Mouse (Mus musculus) limb, embryonic 10.5 days (tissue): ENCODE results near the gene Ppp1r18. TPM values are rescaled to one million over a fixed set of nuclear protein-coding genes. Genes with fewer than 3 reads are reported as not detected.

Experiments used
- DNase-seq: peaks from one replicate; pipeline ENCODE4 v3.0.0-alpha.2; 2017; ENCODE audit warnings: low spot score
- H3K27ac ChIP-seq: fragments of 300-500 bp; sonication (generic); 2 replicates; pipeline ENCODE4 v1.5.1; 2016; ENCODE audit warnings: mild to moderate bottlenecking
- H3K27me3 ChIP-seq: fragments of 300-500 bp; sonication (generic); 2 replicates; pipeline ENCODE4 v1.6.1; 2016; ENCODE audit warnings: low read depth, mild to moderate bottlenecking; ENCODE audit not compliant: poor library complexity, severe bottlenecking
- H3K36me3 ChIP-seq: fragments of 300-500 bp; sonication (generic); 2 replicates; pipeline ENCODE4 v1.6.1; 2016; ENCODE audit warnings: mild to moderate bottlenecking, moderate library complexity
- H3K4me1 ChIP-seq: fragments of 300-500 bp; sonication (generic); 2 replicates; pipeline ENCODE4 v1.6.1; 2016
- H3K4me3 ChIP-seq: fragments of 300-500 bp; sonication (generic); 2 replicates; pipeline ENCODE4 v1.5.1; 2016; ENCODE audit warnings: mild to moderate bottlenecking, moderate library complexity
- H3K9me3 ChIP-seq: fragments of 300-500 bp; sonication (generic); replicated peaks from 2 replicates; pipeline ENCODE4 v1.6.1; 2016; ENCODE audit warnings: mild to moderate bottlenecking
- WGBS: fragments of 180-500 bp; shearing (Covaris S2); methylation state at CpG from one replicate; pipeline ENCODE4 v1.1.7; 2016; 5-methylcytosine and 5-hydroxymethylcytosine counted together
- polyA plus RNA-seq: library from polyadenylated mRNA; unstranded; fragments of >200 nt; fragmentation: Nextera tagmentation; extraction: Ambion mirVana; gene quantifications from 2 replicates; pipeline ENCODE4 v1.2.1, GENCODE M21; 2016

Ppp1r18 gene
- polyA plus RNA-seq, 1 experiment from 2014 or later, result 22.1 TPM

DNA sequence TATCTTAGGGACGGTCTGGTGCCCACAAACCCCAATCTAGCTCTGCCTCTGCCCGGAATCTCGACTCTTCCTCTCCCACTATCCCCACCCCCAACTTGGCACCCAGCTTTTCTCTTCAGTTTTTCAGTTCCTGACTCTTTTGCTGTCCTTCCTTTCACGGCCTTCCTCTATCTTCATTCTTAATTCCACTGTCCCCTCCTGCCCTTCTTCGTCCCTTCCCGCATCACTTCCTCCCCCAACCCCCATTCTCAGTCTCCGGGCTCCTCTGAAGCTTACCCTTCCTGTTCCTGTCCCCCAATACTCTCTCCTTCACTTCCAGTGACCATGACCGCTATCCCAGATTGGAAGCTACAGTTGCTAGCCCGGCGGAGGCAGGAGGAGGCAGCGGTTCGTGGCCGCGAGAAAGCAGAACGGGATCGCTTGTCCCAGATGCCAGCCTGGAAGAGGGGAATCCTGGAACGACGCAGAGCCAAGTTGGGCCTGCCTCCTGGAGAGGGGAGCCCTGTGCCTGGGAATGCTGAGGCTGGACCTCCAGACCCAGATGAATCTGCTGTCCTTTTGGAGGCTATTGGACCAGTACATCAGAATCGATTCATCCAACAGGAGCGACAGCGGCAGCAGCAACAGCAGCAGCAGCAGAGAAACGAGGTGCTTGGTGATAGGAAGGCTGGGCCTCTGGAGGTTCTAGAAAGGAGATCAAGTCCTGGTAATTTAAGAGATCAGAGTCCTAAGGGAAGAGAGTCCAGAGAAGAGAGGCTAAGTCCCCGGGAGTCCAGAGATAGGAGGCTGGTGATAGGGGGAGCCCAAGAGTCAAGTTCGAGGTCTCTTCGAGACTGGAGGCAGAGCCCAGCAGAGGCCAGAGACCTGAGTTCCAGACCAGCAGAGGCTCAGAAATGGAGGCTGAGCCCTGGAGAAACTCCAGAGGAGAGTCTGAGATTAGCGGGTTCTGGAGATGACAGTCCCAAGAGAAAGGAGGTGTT, 1.8 kb downstream of the Ppp1r18 start:
- 13% methylated on average over 26 of the region's 26 CpGs for WGBS
- H3K4me3 ChIP-seq, result peak overlapping the region; percentile 73
- peaks cover 69% of the 10 kb centered on the region for H3K4me1 ChIP-seq
- H3K27me3 ChIP-seq, result no peaks in the 10 kb centered on the region
- no peaks in the 10 kb centered on the region for H3K9me3 ChIP-seq
- DNase-seq, result peak; percentile 56
- H3K27ac ChIP-seq, result peak overlapping the region; percentile 97
- peaks cover 49% of the 10 kb centered on the region for H3K36me3 ChIP-seq

DNA sequence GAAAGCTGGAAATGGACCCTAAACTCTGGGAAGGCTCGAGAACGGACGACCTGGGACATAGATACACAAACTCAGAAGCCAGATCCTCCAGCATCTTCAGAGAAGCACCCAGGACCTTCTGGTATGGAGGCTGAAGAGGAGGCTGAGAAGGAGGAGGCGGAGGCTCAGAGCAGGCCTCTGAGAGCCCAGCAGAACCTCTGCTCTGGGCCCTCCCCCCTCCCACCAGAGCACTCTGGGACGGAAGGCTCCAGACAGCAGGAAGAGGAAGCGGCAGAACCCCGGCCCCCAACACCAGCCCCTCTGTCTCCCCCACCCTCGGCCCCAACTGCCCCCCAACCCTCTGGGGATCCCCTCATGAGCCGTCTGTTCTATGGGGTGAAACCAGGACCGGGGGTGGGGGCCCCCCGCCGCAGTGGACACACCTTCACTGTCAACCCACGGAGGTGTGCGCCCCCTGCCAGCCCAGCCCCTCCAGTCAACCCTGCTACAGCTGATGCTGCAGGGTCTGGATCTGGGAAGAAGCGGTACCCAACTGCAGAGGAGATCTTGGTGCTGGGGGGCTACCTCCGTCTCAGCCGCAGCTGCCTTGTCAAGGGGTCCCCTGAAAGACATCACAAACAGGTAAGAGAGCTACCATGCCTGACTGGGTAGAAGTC, 2.9 kb downstream of the Ppp1r18 start:
- no peaks in the 10 kb centered on the region for H3K9me3 ChIP-seq
- no peak for DNase-seq
- peaks cover 52% of the 10 kb centered on the region for H3K36me3 ChIP-seq
- peaks cover 73% of the 10 kb centered on the region for H3K4me1 ChIP-seq
- 53% methylated on average over 17 of the region's 17 CpGs for WGBS
- no peaks in the 10 kb centered on the region for H3K27me3 ChIP-seq
- H3K4me3 ChIP-seq, result peak overlapping the region; percentile 73
- peak overlapping the region; percentile 97 for H3K27ac ChIP-seq

DNA sequence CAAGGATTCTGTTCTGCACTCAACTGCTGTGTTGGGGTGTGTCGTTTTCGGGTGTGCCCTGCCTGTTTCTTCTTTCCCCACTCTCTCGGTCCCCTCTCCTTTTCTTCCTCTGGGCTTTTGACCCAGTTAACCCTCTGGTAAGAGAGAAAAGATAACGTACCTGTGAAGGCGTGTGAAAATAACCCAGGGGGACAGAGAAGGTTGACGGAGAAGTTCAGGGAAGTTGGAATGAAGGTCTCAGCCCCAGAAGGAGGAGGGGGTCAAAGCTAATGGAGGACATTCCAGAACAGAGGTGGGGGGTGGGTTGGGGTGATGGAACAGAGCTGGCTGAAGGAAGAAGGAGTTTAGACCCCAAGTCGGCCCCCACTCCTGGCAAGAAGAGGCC, 3.6 kb downstream of the Ppp1r18 start:
- Histone ChIP-seq H3K27ac (peak overlapping the region; percentile 97), H3K27me3 (no peaks in the 10 kb centered on the region), H3K4me3 (peak overlapping the region; percentile 73), H3K4me1 (peaks cover 76% of the 10 kb centered on the region), H3K36me3 (peaks cover 52% of the 10 kb centered on the region), H3K9me3 (no peaks in the 10 kb centered on the region)
- WGBS, result 6% methylated on average over 7 of the region's 7 CpGs
- DNase-seq, result no peak

DNA sequence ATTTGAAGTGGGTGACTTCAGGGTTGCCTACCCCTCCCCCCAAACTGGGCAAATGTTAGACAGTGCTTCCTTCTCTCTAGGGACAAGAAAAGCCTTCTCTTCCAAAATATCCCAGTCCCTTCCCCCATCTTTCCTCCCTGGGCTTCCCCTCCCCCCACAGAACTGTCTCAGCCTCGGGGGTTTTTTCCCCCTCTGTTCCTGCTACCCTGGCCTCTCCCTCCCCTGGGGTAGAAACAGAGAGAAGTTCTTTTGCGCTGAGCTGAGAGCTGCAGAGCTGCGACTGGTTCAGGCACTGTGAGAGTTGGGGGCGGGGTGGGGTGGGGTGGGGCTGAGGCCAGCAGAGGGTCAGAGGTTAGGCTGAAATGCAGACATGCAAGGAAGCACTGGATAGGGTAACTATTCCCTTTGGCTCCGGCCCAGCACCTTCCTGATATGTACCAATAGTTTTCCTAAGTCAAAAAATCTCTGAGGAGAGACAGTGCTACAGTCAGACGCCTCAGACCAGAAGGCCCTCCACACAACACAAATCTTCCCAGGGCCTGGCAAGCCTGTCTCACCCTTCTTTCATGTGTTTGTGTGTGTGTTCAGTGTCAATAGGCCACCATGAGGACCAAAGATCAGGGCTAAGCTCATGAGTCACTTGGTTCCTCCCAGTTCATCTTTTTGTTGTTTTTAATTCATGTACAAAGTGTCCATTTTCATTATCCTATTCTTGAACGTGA, 4.1 kb downstream of the Ppp1r18 start:
- H3K4me1 ChIP-seq, result peaks cover 73% of the 10 kb centered on the region
- peak overlapping the region; percentile 97 for H3K27ac ChIP-seq
- WGBS, result 8% methylated on average over 7 of the region's 7 CpGs
- no peaks in the 10 kb centered on the region for H3K27me3 ChIP-seq
- H3K4me3 ChIP-seq, result peak overlapping the region; percentile 73
- no peaks in the 10 kb centered on the region for H3K9me3 ChIP-seq
- DNase-seq, result peak; percentile 50
- H3K36me3 ChIP-seq, result peaks cover 52% of the 10 kb centered on the region

DNA sequence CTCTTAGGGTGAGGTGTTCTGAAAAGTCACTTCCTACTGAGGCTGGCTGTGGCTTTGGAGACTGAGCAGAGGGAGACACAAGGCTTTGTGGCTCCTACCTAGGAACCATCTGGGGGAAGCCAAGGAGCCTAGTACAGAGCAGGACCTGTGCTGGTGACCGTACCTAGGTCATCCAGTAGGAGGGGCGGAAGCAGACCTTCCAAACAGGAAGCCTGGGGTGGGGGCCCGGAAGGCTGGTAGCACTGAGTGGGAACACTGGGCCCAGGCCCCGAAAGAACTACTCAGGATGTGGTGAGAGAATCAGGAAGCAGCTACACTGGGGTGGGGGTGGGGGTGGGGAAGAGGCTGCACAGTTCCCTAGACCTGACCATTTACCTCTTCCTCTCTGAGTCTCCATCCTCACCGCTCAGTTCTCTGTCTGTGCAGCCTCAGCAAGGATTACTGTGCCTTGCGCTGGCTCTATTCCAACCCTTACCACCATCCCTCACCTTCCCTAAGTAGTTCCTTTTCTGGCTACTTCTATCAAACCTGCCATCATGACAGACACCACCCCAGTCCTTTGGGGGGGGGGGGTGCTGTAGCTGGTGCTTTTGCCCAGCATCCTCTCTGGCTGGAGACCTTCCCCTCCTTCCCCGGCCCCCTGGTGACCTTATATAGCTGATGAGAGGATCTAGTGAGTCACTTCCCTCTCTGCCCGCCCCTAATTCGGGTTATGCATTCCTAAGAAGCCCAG, 4.9 kb downstream of the Ppp1r18 start:
- no peaks in the 10 kb centered on the region for H3K9me3 ChIP-seq
- H3K27me3 ChIP-seq, result no peaks in the 10 kb centered on the region
- peaks cover 59% of the 10 kb centered on the region for H3K36me3 ChIP-seq
- H3K4me1 ChIP-seq, result peaks cover 65% of the 10 kb centered on the region
- H3K4me3 ChIP-seq, result peak overlapping the region; percentile 73
- H3K27ac ChIP-seq, result peak overlapping the region; percentile 97
- DNase-seq, result no peak
- 66% methylated on average over 9 of the region's 9 CpGs for WGBS

DNA sequence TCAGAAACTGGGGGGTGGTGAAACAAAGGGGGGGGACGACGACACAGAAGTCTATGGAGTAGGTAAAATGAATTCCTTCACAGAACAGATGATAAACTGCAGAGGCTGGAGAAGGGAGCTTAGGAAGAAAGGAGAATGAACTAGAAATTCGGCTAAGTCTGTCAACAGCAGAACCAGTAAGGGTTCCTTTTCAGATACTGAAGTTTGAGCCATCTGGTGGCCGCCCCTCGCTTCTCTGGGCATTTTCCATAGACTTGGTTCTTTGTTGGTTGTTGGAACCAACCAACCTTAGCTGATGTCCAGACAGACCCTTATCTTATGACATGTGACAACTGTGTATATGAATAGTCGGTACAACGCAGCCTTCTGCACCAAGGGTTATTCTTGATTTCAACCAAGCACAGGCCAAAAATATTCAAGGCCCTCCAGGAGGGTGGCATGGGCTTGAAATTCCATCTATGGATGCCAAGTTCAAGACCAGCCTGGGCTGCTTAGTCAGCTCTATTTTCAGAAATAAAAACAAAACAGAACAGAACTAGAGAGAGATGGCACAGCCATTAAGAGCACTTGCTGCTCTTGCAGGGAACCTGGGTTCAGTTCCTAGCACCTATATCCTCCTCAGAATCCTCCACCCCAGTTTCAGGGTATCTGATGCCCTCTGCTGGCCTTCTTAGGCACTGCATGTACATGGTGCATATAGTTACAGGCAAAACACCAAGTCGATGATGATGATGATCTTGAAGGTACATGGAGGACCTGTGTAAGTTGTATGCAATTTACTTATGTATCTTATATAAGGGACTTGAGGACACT, 5.7 kb downstream of the Ppp1r18 start:
- 86% methylated on average over 8 of the region's 8 CpGs for WGBS
- Histone ChIP-seq H3K27me3 (no peaks in the 10 kb centered on the region), H3K4me1 (peaks cover 58% of the 10 kb centered on the region), H3K4me3 (peak overlapping the region; percentile 73), H3K27ac (peak overlapping the region; percentile 97), H3K36me3 (peaks cover 64% of the 10 kb centered on the region), H3K9me3 (no peaks in the 10 kb centered on the region)
- DNase-seq, result peak; percentile 44

DNA sequence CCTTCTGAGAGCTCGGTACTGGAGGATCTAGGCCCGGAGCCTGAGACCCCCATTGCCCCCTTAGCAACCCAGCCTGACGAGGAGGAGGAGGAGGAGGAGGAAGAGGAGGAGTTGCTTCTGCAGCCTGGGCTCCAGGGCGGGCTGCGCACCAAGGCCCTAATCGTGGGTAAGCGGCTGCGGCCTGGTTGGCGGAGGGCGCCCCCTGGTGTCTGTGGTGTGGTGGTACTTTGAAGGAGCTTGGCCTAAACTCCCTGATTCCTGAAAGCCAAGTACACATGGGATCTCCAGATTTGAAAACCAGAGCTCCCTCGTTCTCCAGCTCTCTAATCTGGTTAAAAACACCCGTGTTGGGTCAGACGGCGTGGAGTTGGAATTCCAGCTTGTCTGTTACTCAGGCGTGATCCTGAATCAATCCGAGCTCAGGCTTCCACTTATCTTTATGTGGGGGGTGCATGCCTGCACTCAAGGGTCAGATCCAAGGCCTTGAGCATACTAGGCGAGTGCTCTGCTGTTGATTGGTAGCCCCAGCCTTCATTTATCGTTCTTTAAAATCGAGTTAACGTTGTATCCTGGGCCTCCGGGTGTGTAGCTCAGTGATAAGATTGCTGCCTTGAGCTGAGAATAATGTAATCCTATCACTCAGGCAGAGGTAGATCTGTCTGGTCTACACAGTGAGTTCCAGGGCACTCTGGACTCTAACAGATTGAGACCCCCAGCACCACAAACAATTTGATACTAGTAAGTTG, 8.6 kb downstream of the Ppp1r18 start:
- H3K4me1 ChIP-seq, result peaks cover 33% of the 10 kb centered on the region
- H3K36me3 ChIP-seq, result peaks cover 64% of the 10 kb centered on the region
- no peaks in the 10 kb centered on the region for H3K27me3 ChIP-seq
- no peaks in the 10 kb centered on the region for H3K9me3 ChIP-seq
- peak overlapping the region; percentile 54; the same call in 1 of the 2 replicates for H3K27ac ChIP-seq
- WGBS, result 34% methylated on average over 21 of the region's 21 CpGs
- H3K4me3 ChIP-seq, result peak overlapping the region; percentile 9; the same call in 1 of the 2 replicates
- DNase-seq, result peak; percentile 95

DNA sequence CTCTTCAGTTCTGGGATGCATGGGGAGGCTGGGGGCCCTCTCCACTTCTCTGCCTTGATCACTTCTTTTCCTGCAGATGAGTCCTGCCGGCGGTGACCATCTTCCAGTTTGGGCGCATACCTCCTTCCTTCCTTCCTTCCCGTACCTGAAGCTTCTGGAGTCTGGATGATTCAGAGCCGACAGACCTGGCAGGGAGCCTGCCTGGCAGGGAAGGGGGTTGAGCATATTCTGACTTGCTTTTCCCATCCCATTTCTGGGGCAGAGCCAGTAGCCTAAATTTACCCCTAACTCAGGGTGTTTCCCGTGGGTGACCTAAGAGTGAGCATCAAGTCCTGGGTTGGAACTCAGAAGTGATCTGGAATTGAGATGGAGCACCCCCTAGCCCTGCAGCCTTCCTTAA, 9.3 kb downstream of the Ppp1r18 start:
- DNase-seq, result no peak
- Histone ChIP-seq H3K9me3 (no peaks in the 10 kb centered on the region), H3K4me1 (peaks cover 25% of the 10 kb centered on the region), H3K27ac (no peak overlapping the region), H3K4me3 (no peak overlapping the region), H3K36me3 (peaks cover 64% of the 10 kb centered on the region), H3K27me3 (no peaks in the 10 kb centered on the region)
- 86% methylated on average over 6 of the region's 6 CpGs for WGBS

DNA sequence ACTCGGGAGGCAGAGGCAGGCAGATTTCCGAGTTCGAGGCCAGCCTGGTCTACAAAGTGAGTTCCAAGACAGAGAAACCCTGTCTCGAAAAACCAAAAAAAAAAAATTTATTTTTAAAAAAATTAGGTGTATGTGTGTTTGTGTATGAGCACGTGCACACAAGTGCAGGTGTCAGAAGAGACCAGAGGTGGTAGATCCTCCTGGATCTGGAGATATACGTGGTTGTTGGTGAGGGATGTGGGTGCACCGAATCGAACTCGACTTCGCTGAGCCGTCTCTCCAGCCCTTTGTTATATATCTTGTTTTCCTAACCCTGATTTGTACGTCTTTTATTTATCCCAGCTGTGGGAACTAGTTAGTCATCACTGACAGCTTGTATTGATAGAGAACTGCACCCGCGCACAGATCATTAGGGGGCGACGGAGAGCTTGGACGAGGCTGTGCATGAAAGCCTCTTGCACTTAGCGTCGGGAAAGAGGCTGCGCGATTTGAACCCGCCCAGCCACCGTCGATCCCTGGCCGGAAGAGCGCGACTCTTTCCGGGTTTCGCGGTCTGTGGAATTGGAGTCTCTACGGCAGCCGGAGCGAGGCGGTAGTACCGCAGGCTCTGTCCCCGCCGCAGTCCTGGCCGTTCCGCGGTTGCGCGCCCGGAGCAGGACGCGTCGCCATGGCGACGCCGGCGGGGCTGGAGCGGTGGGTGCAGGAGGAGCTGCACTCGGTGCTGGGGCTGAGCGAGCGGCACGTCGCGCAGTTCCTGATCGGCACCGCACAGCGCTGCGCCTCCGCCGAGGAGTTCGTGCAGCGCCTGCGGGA, 14.1 kb downstream of the Ppp1r18 start, which contains the start of gene Dhx16:
Dhx16 (plus strand) TSS at position 575 of the 813 bp plus-strand sequence.
- WGBS, result 6% methylated on average over 66 of the region's 66 CpGs
- Histone ChIP-seq H3K36me3 (peaks cover 58% of the 10 kb centered on the region), H3K4me3 (peak within 1 kb of the TSS; percentile 98), H3K27me3 (no peaks in the 10 kb centered on the region), H3K9me3 (no peaks in the 10 kb centered on the region), H3K27ac (peak within 1 kb of the TSS; percentile 86), H3K4me1 (peaks cover 12% of the 10 kb centered on the region)
- peak; percentile 98 for DNase-seq

DNA sequence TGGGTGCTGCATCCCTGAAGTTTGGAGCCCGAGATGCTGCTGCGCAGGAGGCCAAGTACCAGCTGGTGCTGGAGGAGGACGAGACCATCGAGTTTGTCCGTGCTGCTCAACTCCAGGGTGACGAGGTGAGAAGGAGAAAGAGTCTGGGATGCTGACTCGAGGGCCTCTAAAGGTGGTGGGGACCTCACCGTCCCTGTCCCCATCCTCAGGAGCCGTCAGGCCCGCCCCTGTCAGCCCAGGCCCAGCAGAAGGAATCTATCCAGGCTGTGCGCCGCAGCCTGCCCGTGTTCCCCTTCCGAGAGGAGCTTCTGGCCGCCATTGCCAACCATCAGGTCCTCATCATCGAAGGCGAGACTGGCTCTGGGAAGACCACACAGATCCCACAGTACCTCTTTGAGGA, 17.5 kb downstream of the Ppp1r18 start:
- 91% methylated on average over 17 of the region's 17 CpGs for whole genome bisulfite sequencing

More for the DNA sequence above, 17.5 kb downstream of the Ppp1r18 start:
- H3K4me3 ChIP-seq, result no peak overlapping the region
- no peak overlapping the region for H3K27ac ChIP-seq
- H3K9me3 ChIP-seq, result no peaks in the 10 kb centered on the region
- peaks cover 12% of the 10 kb centered on the region for H3K4me1 ChIP-seq
- H3K36me3 ChIP-seq, result peaks cover 68% of the 10 kb centered on the region
- H3K27me3 ChIP-seq, result no peaks in the 10 kb centered on the region
- no peak for DNase-seq
